Mouse (Mus musculus): ENCODE data around the gene Taar9. TPM values are rescaled to one million over a fixed set of nuclear protein-coding genes. Genes with fewer than 3 reads are reported as not detected.
"Not testable (repeated sequence)": the region's sequence is repeated elsewhere in the genome, so short reads cannot be mapped to it uniquely, and the experiment has no call there.

Gene Taar9
- total RNA-seq, 4 experiments from 2014 or later: not detected

- DNase-seq (ENCODE audit: low spot score in 2 of 2): peak; percentile 2 to 34
Measured at GRCm38 (mm10) chr10:24080166-24080565, 29.2 kb downstream of the Taar9 start.

GRCm38 (mm10) chr10:24076200-24076599, 33.1 kb downstream of the Taar9 start, which contains the start of gene Taar8a:
Taar8a (plus strand) TSS chr10:24076500.
- not testable (repeated sequence) for DNase-seq (ENCODE audit: low spot score in 2 of 2)

- not testable (repeated sequence) for DNase-seq (ENCODE audit: low spot score in 2 of 2)
Measured at GRCm38 (mm10) chr10:24074751-24075150, 34.6 kb downstream of the Taar9 start.

GRCm38 (mm10) chr10:24058986-24059385, 50.3 kb downstream of the Taar9 start:
- DNase-seq (ENCODE audit: low spot score in 2 of 2): no peak

Other genes with a start within 250 kb of the Taar9 start
- gene Vnn1, start 214.8 kb downstream of the Taar9 start, total RNA-seq (2022): not detected
- gene Taar1, start 189.2 kb downstream of the Taar9 start, total RNA-seq (2022): not detected
- gene Taar2, start 171.0 kb downstream of the Taar9 start, total RNA-seq (2022): not detected
- not detected for gene Taar3, start 160.0 kb downstream of the Taar9 start, total RNA-seq (2022)
- not detected for gene Taar4, start 149.0 kb downstream of the Taar9 start, total RNA-seq (2022)
- gene Taar5, start 138.8 kb downstream of the Taar9 start, total RNA-seq (2022): not detected
- not detected for gene Taar6, start 123.9 kb downstream of the Taar9 start, total RNA-seq (2022)
- not detected for gene Taar7a, start 116.1 kb downstream of the Taar9 start, total RNA-seq (2022)
- not detected for gene Taar7b, start 109.6 kb downstream of the Taar9 start, total RNA-seq (2022)
- gene Taar7d, start 82.3 kb downstream of the Taar9 start, total RNA-seq (2022): not detected
- gene Taar7e, start 71.9 kb downstream of the Taar9 start, total RNA-seq (2022): not detected
- not detected for gene Taar7f, start 60.0 kb downstream of the Taar9 start, total RNA-seq (2022)
- not detected for gene Taar8a, start 33.0 kb downstream of the Taar9 start, total RNA-seq (2022)
- gene Taar8b, start 17.2 kb downstream of the Taar9 start, total RNA-seq (2022): not detected
- gene Taar8c, start 7.6 kb downstream of the Taar9 start, total RNA-seq (2022): not detected
- 100 to 1,000 TPM; 113 to 155 (median 140) TPM for gene Stx7, start 39.8 kb upstream of the Taar9 start, total RNA-seq (2022)
- gene Moxd1, start 114.0 kb upstream of the Taar9 start, total RNA-seq (2022): 10 to 100 TPM in 1 of 4 experiments, 1 to 10 TPM in 3; 7.0 to 10.9 (median 7.5) TPM

Measured in layer of hippocampus, adult 8-10 months (tissue).